Mouse (Mus musculus): ENCODE data around the gene Acap1. TPM values are rescaled to one million over a fixed set of nuclear protein-coding genes. Genes with fewer than 3 reads are reported as not detected.
"Not testable (repeated sequence)": the region's sequence is repeated elsewhere in the genome, so short reads cannot be mapped to it uniquely, and the experiment has no call there.

Acap1 gene
- polyA plus RNA-seq, 1 experiment from 2014 or later, result 0.70 TPM

GRCm38 (mm10) chr11:69871822-69872221 is 23.5 kb downstream of the Acap1 start:
- no peaks in the 10 kb centered on the region for H3K4me1 ChIP-seq (replicated peaks; ENCODE audit: control insufficient read depth, insufficient read depth)
- no peaks in the 10 kb centered on the region for H3K36me3 ChIP-seq (ENCODE audit: control insufficient read depth, insufficient read depth, low read length)
- H3K9ac ChIP-seq (ENCODE audit: low read length), result no peak overlapping the region
- no peak for TF ChIP-seq CTCF (IDR thresholded peaks at IDR 0.05; ENCODE audit: low read depth)
- no peak for TF ChIP-seq EP300 (optimal IDR thresholded peaks at IDR 0.05)
- no peak overlapping the region for H3K27ac ChIP-seq (replicated peaks)
- no peaks in the 10 kb centered on the region for H3K27me3 ChIP-seq (ENCODE audit: control insufficient read depth, insufficient read depth, low read length)
- ATAC-seq (ENCODE audit: low FRiP score, low TSS enrichment) (no peak), DNase-seq (ENCODE audit: low spot score) (no peak)
- no peak overlapping the region for H3K4me3 ChIP-seq (ENCODE audit: low read depth, low read length)
- H3K4me2 ChIP-seq (replicated peaks; ENCODE audit: low read depth), result no peak overlapping the region
- 82% methylated on average over 7 of the region's 7 CpGs for WGBS
- no peaks in the 10 kb centered on the region for H3K9me3 ChIP-seq (ENCODE audit: control insufficient read depth, low read length)

GRCm38 (mm10) chr11:69870289-69871069 is 24.9 kb downstream of the Acap1 start:
- Histone ChIP-seq H3K36me3 (ENCODE audit: control insufficient read depth, insufficient read depth, low read length) (no peaks in the 10 kb centered on the region), H3K27ac (replicated peaks) (no peak overlapping the region), H3K4me3 (ENCODE audit: low read depth, low read length) (no peak overlapping the region), H3K4me2 (replicated peaks; ENCODE audit: low read depth) (no peak overlapping the region), H3K9me3 (ENCODE audit: control insufficient read depth, low read length) (no peaks in the 10 kb centered on the region), H3K9ac (ENCODE audit: low read length) (no peak overlapping the region), H3K4me1 (replicated peaks; ENCODE audit: control insufficient read depth, insufficient read depth) (no peaks in the 10 kb centered on the region), H3K27me3 (ENCODE audit: control insufficient read depth, insufficient read depth, low read length) (no peaks in the 10 kb centered on the region)
- TF ChIP-seq EP300 (optimal IDR thresholded peaks at IDR 0.05), result no peak
- no peak for TF ChIP-seq CTCF (IDR thresholded peaks at IDR 0.05; ENCODE audit: low read depth)
- 85% methylated on average over 2 of the region's 2 CpGs for WGBS
- ATAC-seq (ENCODE audit: low FRiP score, low TSS enrichment), result no peak
- no peak for DNase-seq (ENCODE audit: low spot score)

- no peak for DNase-seq (ENCODE audit: low spot score)
- no peaks in the 10 kb centered on the region for H3K9me3 ChIP-seq (ENCODE audit: control insufficient read depth, low read length)
- no peak for ATAC-seq (ENCODE audit: low FRiP score, low TSS enrichment)
- no peaks in the 10 kb centered on the region for H3K27me3 ChIP-seq (ENCODE audit: control insufficient read depth, insufficient read depth, low read length)
- no peaks in the 10 kb centered on the region for H3K36me3 ChIP-seq (ENCODE audit: control insufficient read depth, insufficient read depth, low read length)
- H3K9ac ChIP-seq (ENCODE audit: low read length), result no peak overlapping the region
- TF ChIP-seq CTCF (IDR thresholded peaks at IDR 0.05; ENCODE audit: low read depth) (no peak), EP300 (optimal IDR thresholded peaks at IDR 0.05) (no peak)
- H3K27ac ChIP-seq (replicated peaks), result no peak overlapping the region
- H3K4me2 ChIP-seq (replicated peaks; ENCODE audit: low read depth), result no peak overlapping the region
- no peak overlapping the region for H3K4me3 ChIP-seq (ENCODE audit: low read depth, low read length)
- H3K4me1 ChIP-seq (replicated peaks; ENCODE audit: control insufficient read depth, insufficient read depth), result no peaks in the 10 kb centered on the region
- 56% methylated on average over 9 of the region's 9 CpGs for WGBS
These were observed 28.0 kb downstream of the Acap1 start for GRCm38 (mm10) chr11:69867335-69867734.

- Histone ChIP-seq H3K4me2 (replicated peaks; ENCODE audit: low read depth) (no peak overlapping the region), H3K27me3 (ENCODE audit: control insufficient read depth, insufficient read depth, low read length) (no peaks in the 10 kb centered on the region), H3K4me3 (ENCODE audit: low read depth, low read length) (no peak overlapping the region), H3K36me3 (ENCODE audit: control insufficient read depth, insufficient read depth, low read length) (no peaks in the 10 kb centered on the region), H3K4me1 (replicated peaks; ENCODE audit: control insufficient read depth, insufficient read depth) (no peaks in the 10 kb centered on the region), H3K9ac (ENCODE audit: low read length) (no peak overlapping the region), H3K27ac (replicated peaks) (no peak overlapping the region), H3K9me3 (ENCODE audit: control insufficient read depth, low read length) (no peaks in the 10 kb centered on the region)
- ATAC-seq (ENCODE audit: low FRiP score, low TSS enrichment) (no peak), DNase-seq (ENCODE audit: low spot score) (no peak)
- TF ChIP-seq EP300 (optimal IDR thresholded peaks at IDR 0.05) (no peak), CTCF (IDR thresholded peaks at IDR 0.05; ENCODE audit: low read depth) (no peak)
- whole genome bisulfite sequencing, result 80% methylated on average over 9 of the region's 9 CpGs
These were observed 29.8 kb downstream of the Acap1 start for GRCm38 (mm10) chr11:69865561-69865960.

- Histone ChIP-seq H3K27me3 (ENCODE audit: control insufficient read depth, insufficient read depth, low read length) (no peaks in the 10 kb centered on the region), H3K4me1 (replicated peaks; ENCODE audit: control insufficient read depth, insufficient read depth) (no peaks in the 10 kb centered on the region), H3K36me3 (ENCODE audit: control insufficient read depth, insufficient read depth, low read length) (no peaks in the 10 kb centered on the region), H3K9ac (ENCODE audit: low read length) (no peak overlapping the region), H3K4me3 (ENCODE audit: low read depth, low read length) (no peak overlapping the region), H3K9me3 (ENCODE audit: control insufficient read depth, low read length) (no peaks in the 10 kb centered on the region), H3K4me2 (replicated peaks; ENCODE audit: low read depth) (no peak overlapping the region), H3K27ac (replicated peaks) (no peak overlapping the region)
- TF ChIP-seq CTCF (IDR thresholded peaks at IDR 0.05; ENCODE audit: low read depth) (no peak), EP300 (optimal IDR thresholded peaks at IDR 0.05) (no peak)
- ATAC-seq (ENCODE audit: low FRiP score, low TSS enrichment) (no peak), DNase-seq (ENCODE audit: low spot score) (no peak)
- WGBS, result 38% methylated on average over 8 of the region's 8 CpGs
These were observed 31.0 kb downstream of the Acap1 start for GRCm38 (mm10) chr11:69864138-69864860.

- WGBS, result 63% methylated on average over 3 of the region's 3 CpGs
- H3K9ac ChIP-seq (ENCODE audit: low read length); H3K4me1 ChIP-seq (replicated peaks; ENCODE audit: control insufficient read depth, insufficient read depth); H3K9me3 ChIP-seq (ENCODE audit: control insufficient read depth, low read length); H3K4me3 ChIP-seq (ENCODE audit: low read depth, low read length); DNase-seq (ENCODE audit: low spot score); H3K36me3 ChIP-seq (ENCODE audit: control insufficient read depth, insufficient read depth, low read length); ATAC-seq (ENCODE audit: low FRiP score, low TSS enrichment); H3K4me2 ChIP-seq (replicated peaks; ENCODE audit: low read depth); H3K27ac ChIP-seq (replicated peaks); H3K27me3 ChIP-seq (ENCODE audit: control insufficient read depth, insufficient read depth, low read length): not testable (repeated sequence)
These were observed 31.6 kb downstream of the Acap1 start for GRCm38 (mm10) chr11:69863729-69864128.

Data from stomach, postnatal 0 days (tissue).